In genomic region chr1:172848171-172848570, GRCm38 (mm10) we compare ENCODE assay signal across 34 mouse cellular contexts. TPM values are rescaled to one million over a fixed set of nuclear protein-coding genes. Genes with fewer than 3 reads are reported as not detected.
"Had no signal": no experiment of that assay in that cellular context is flagged by ENCODE, and none has a peak within 500 bp of the region (broad histone marks: within the 10 kb centered on the region; RNA-seq: fewer than 3 reads in every experiment).

No protein-coding gene starts in this region.

- H3K4me1 ChIP-seq: heart, embryonic 10.5 days; heart, embryonic 12.5 days; hindbrain, embryonic 15.5 days; limb, embryonic 10.5 days; limb, embryonic 12.5 days had no signal

- H3K27ac ChIP-seq: heart, embryonic 10.5 days; hindbrain, embryonic 15.5 days; layer of hippocampus, adult 2 months; left cerebral cortex, adult 2 months; limb, embryonic 10.5 days; limb, embryonic 12.5 days had no signal

- H3K27me3 ChIP-seq: heart, embryonic 12.5 days; hindbrain, embryonic 15.5 days; limb, embryonic 12.5 days had no signal

- H3K4me3 ChIP-seq: heart, embryonic 10.5 days; heart, embryonic 12.5 days; hindbrain, embryonic 15.5 days; layer of hippocampus, adult 2 months; left cerebral cortex, adult 2 months; limb, embryonic 10.5 days; limb, embryonic 12.5 days had no signal

- H3K4me2 ChIP-seq: heart, embryonic 12.5 days; hindbrain, embryonic 15.5 days; limb, embryonic 12.5 days; liver, embryonic 11.5 days had no signal

- H3K9ac ChIP-seq: forebrain, postnatal 0 days; heart, embryonic 12.5 days; hindbrain, embryonic 15.5 days; limb, embryonic 12.5 days had no signal

- ATAC-seq: forebrain, postnatal 0 days; intestine, embryonic 16.5 days had no signal

- H3K9me3 ChIP-seq: heart, embryonic 10.5 days; heart, embryonic 12.5 days; hindbrain, embryonic 15.5 days; limb, embryonic 10.5 days; limb, embryonic 12.5 days had no signal

- H3K36me3 ChIP-seq: heart, embryonic 10.5 days; heart, embryonic 12.5 days; hindbrain, embryonic 15.5 days; limb, embryonic 10.5 days; limb, embryonic 12.5 days had no signal

- DNase-seq: forebrain, postnatal 0 days; gastrocnemius, postnatal 14 days; gastrocnemius, postnatal 36 days; heart, adult 11 months; heart, postnatal 14 days; heart, postnatal 36 days; kidney, adult 11 months; kidney, adult 8-10 months; kidney, postnatal 10 days; kidney, postnatal 25 days; kidney, postnatal 4 days; liver had no signal

RNA-seq across cellular contexts. Expression of gene Apcs, which starts 46.7 kb away (rescaled TPM):
- total RNA-seq: forebrain, postnatal 0 days; gastrocnemius, adult 18-20 months; gastrocnemius, adult 8-10 months; gastrocnemius, postnatal 14 days; gastrocnemius, postnatal 36 days; heart, adult 8-10 months; heart, postnatal 14 days; heart, postnatal 36 days; hematopoietic stem cell, adult 5-6 weeks; layer of hippocampus, adult 2 months; layer of hippocampus, postnatal 10 days; layer of hippocampus, postnatal 25 days; left cerebral cortex, adult 2 months; left cerebral cortex, postnatal 14 days; left cerebral cortex, postnatal 36 days had no signal
- polyA plus RNA-seq: forebrain, postnatal 0 days; gonadal fat pad, adult 2 months; heart, embryonic 12.5 days; heart, embryonic 14.5 days; heart, embryonic 16.5 days; hindbrain, embryonic 11.5 days; hindbrain, embryonic 15.5 days; limb, embryonic 10.5 days; limb, embryonic 12.5 days; limb, embryonic 14.5 days had no signal
